ENCODE assay signal across 19 mouse cellular contexts in genomic region chr14:14594753-14595152, GRCm38 (mm10).
"Had no signal": no experiment of that assay in that cellular context is flagged by ENCODE, and none has a peak within 500 bp of the region (broad histone marks: within the 10 kb centered on the region; RNA-seq: fewer than 3 reads in every experiment).

No protein-coding gene starts in this region.

- H3K36me3 ChIP-seq: kidney, embryonic 15.5 days; liver, embryonic 13.5 days; midbrain, embryonic 12.5 days; midbrain, embryonic 15.5 days; neural tube, embryonic 13.5 days had no signal

- H3K27ac ChIP-seq: kidney, embryonic 15.5 days; left cerebral cortex, adult 2 months; liver, embryonic 13.5 days; midbrain, embryonic 12.5 days; midbrain, embryonic 15.5 days; neural tube, embryonic 13.5 days had no signal

- H3K27me3 ChIP-seq: kidney, embryonic 15.5 days; liver, embryonic 13.5 days; midbrain, embryonic 12.5 days; midbrain, embryonic 15.5 days; neural tube, embryonic 13.5 days had no signal

- H3K4me3 ChIP-seq: kidney, embryonic 15.5 days; left cerebral cortex, adult 2 months; liver, embryonic 13.5 days; midbrain, embryonic 12.5 days; midbrain, embryonic 15.5 days; myocyte; neural tube, embryonic 13.5 days had no signal

- H3K4me2 ChIP-seq: kidney, embryonic 15.5 days; liver, embryonic 13.5 days; midbrain, embryonic 12.5 days; midbrain, embryonic 15.5 days; neural tube, embryonic 13.5 days had no signal

- H3K9me3 ChIP-seq: kidney, embryonic 15.5 days; liver, embryonic 13.5 days; midbrain, embryonic 12.5 days; midbrain, embryonic 15.5 days; neural tube, embryonic 13.5 days had no signal

- H3K9ac ChIP-seq: kidney, embryonic 15.5 days; liver, embryonic 13.5 days; midbrain, embryonic 12.5 days; midbrain, embryonic 15.5 days; neural tube, embryonic 13.5 days had no signal

- ATAC-seq: midbrain, embryonic 15.5 days had no signal

- DNase-seq: kidney, adult 11 months; kidney, adult 8-10 months; kidney, postnatal 10 days; kidney, postnatal 36 days; layer of hippocampus, postnatal 36 days; liver, embryonic 13.5 days; lung, adult 2 months; lung, postnatal 14 days; retina, postnatal 1 day; right cerebral cortex, postnatal 25 days; spleen, adult 18-20 months; thymus, adult 18-20 months; thymus, postnatal 36 days had no signal

- H3K4me1 ChIP-seq: liver, embryonic 13.5 days; midbrain, embryonic 12.5 days; midbrain, embryonic 15.5 days had no signal
